Mouse (Mus musculus) T-cell, adult 2 months (primary cell): Measurements from ENCODE around the gene Oaf.
A peak's percentile ranks its signal among the peaks of the same experiment; 100 is the strongest.

ENCODE experiments used
- DNase-seq: peaks from one replicate; pipeline ENCODE4 v3.0.0; 2022; ENCODE audit warnings: low spot score

Gene Oaf

GRCm38 (mm10) chr9:43239712-43240593 lies at the start of gene Oaf:
Gene Oaf (minus strand): TSS chr9:43239911.
- no peak for DNase-seq

- DNase-seq, result no peak
Measured at GRCm38 (mm10) chr9:43286870-43287269, 47.2 kb upstream of the Oaf start.

GRCm38 (mm10) chr9:43285281-43285680 lies 45.6 kb upstream of the Oaf start:
- no peak for DNase-seq

DNA sequence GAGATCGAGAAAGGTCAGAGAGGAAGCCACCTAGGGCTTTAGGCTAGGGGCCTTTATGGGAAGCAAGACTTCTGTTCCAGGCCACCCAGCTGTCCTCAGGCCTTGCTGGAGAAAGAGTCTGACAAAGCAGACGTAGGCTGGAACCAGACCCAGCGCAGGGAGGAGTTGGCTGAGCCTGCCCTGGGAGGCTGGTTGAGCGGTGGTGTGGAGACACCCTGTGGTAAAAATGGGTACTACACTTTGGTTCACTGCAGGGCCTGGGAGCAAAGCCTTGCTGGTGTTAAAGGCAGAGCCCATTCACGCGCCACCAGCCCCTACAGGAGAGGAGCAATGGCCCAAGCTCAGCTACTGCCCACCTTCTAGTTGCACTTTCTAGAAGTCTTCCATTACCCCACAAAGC lies 44.6 kb upstream of the Oaf start:
- peak; percentile 17 for DNase-seq

DNA sequence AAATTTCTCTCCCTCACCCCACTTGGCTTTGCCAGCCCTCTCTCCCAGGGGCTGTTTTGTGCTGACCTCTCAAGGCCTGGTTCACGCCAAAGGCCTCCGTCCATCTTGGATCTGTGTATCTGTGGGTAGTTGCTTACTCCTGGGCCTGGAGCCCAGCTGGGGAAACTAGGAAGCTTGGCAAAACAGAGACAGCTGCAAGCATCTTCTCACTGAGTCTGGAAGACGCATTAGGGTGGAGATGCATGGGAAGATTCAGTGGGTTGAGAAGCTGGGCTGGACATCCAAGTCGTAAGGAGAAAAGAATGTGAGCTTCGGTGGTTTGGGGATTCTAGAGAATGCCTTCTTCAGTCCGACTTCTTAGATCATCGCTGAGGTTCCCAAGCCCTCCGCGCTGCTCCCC lies 34.0 kb upstream of the Oaf start:
- DNase-seq, result no peak

DNA sequence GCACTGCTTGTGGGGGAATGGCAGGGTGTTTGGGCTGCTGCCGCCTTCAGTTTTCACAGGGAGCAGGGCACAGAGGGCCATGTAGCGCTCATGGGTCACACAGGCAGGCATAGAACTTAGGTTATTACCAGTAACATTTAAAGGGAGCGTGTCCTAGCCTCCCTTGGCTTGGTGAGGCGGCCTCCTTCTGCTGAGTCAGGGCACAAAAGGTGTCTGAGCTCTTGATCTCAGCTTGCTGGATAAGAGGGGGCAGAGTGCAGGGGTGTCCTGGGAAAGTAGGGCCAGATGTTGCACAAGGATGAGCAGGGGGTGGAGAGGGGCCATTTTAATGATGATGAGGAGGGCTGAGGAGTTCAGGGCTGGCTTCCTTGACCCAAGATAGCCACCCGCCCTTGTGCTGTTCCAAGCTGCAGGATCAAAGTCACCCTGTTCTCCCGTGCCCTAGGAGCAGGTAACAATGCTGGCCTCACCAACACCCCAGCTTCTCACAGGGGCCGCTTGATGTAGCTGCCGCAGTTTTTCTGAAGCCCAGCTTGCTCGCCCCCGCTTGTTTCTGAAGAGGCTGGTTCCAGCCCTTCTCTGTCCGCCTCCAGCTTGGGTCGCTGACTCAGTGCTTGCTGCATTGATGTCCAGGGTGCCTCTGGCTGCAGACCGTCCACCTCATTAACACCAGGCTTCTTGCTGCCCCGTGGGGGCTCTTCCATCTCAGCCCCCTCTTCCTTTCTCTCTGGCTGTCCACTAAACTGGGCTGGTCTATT lies 32.2 kb upstream of the Oaf start:
- no peak for DNase-seq

DNA sequence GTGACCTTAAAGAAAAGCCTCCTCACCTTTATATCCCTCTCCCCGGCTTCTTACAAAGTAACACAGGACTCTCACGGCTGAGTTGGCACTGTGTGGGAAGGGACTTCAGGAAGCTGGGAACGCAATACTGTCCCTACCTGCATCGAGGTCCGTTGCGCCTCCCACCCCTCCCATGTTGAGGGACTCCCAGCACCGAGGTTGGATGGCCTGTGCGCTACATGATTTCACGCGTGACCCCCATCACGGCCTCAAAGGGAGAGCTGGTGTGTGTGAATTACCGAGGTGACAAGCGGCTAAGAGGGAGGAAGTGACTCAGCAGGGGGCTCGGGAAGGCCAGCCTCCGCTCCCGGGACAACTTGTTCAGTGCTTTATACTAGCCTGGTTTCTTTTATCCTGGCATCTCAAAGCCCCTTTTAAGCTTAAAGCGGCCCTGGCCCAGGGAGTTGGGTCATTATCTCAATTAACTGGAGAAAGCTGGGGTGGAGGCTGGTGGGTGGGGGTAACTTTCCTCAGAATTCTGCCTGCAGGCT lies 31.1 kb upstream of the Oaf start:
- no peak for DNase-seq

- DNase-seq, result no peak
Measured at GRCm38 (mm10) chr9:43269166-43269565, 29.5 kb upstream of the Oaf start.

DNA sequence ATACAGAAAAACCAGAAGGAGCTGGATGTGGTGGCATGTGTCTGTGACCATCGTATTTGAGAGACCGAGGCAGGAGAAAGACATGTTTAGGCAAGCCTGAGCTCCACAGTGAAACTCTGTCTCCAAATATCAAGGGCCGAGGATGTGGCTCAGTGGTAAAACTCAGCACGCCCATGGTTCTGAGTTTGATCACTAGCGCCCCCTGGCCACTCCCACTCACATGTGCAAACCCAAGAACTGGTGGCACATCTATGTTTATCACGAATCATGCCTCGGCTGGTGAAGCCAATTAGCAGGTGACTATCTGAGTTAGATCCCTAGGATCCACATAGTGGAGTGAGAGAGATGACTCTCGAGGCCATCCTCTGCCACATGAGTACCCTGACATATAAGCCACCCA lies 27.6 kb upstream of the Oaf start:
- no peak for DNase-seq

DNA sequence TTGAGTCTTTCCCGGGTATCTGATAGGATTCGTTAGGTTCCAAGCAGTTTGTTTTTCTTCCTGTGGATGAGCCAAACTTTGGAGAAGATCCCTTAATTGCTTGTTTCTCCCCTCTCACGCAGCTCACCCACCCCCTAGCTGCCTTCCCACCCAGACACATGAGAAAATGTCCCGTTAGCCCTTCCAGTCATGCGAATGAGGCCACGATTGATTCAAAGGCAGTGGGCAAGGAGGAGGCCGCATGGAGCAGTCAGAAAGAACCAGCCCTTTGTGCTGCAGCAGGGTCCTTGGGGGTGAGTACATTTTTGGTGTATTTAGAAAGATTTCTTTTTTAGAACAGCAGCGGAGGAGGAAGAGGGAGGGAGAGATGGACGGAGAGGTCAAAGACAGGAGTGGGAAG lies 25.5 kb upstream of the Oaf start:
- no peak for DNase-seq

DNA sequence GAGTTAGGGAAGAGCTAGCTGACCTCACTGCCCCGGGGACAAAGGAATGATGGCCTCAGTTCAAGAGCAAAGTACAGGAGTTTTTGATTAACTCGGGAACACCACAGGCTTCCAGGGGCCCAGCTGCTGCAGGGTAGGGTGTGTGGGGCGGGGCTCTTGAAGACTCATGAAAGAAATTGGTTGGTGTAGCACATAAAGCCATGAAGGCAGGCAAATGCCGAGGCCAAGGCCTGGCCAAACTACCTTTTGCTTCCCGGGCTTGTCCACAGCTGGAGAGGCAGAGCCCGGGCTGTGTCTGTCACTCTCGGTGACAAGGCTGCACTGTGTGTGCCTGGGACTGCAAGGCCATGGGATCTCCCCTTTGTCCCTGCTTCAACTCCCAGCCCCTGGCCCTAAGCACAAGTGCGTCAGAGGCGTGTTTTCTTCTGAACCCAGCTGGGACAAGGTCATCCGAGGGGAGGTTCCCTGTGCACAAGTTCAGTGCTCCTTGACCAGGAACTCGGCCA lies 24.3 kb upstream of the Oaf start:
- DNase-seq, result no peak

DNA sequence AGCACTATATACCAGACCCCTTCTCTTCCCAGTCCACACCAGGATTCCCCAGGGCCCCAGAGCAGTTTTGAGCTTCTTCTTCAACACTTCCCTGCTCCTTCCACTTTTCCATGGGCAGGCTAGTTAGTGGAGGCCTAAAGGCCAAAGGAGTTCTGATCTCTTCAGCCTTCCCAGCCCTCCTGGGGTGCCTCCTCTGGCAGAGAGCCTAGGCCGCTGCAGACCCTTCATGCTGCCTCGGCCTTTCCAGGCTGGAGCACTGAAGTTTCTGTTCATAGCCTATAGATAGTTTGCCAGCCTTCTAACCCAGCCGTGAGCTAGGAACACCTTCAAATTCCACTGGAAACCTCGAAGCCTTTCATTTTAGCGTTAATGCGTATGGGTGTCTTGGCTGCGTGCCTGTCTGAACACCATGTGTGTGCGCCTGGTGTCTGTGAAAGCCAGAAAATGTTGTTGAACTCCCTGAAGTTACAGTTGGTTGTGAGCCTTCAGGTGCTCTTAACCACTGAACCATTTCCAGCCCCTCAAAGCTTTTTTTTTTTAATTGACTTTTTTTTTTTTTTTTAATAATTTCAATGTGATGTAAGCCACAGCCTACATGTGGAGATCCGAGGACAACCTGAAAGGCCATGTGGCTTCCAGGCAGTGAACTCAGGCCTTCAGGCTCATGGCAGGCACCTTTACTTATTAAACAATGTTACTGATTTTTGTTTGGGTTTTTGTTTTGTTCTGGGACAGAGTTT lies 23.3 kb upstream of the Oaf start:
- DNase-seq, result no peak

DNA sequence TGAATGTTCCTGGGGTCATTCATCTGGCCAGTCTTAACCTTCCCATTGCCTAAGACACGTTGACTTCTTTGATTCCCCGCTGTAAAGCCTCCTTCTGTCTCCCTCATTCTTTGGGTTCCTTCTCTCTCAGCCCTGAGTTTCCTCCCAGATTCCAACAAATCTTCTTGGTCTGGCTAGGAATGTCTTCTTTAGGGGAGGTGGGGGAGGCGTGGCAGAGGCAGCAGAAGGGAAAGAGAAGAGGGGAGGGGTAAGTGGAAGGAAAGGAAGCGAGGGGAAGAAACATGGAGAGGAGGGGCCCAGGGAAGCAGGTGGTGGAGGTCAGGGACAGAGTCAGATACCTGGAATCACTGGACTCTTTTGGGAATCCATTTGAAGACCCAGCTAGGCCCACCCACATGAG lies 22.7 kb upstream of the Oaf start:
- DNase-seq, result no peak

GRCm38 (mm10) chr9:43261941-43262340 lies 22.2 kb upstream of the Oaf start:
- DNase-seq, result no peak

GRCm38 (mm10) chr9:43261124-43261907 lies 21.6 kb upstream of the Oaf start:
- DNase-seq, result no peak

- DNase-seq, result no peak
Measured at GRCm38 (mm10) chr9:43260661-43261060, 20.9 kb upstream of the Oaf start.

GRCm38 (mm10) chr9:43253271-43253681 lies 13.6 kb upstream of the Oaf start:
- DNase-seq, result no peak

GRCm38 (mm10) chr9:43252790-43253189 lies 13.1 kb upstream of the Oaf start:
- DNase-seq, result no peak

DNA sequence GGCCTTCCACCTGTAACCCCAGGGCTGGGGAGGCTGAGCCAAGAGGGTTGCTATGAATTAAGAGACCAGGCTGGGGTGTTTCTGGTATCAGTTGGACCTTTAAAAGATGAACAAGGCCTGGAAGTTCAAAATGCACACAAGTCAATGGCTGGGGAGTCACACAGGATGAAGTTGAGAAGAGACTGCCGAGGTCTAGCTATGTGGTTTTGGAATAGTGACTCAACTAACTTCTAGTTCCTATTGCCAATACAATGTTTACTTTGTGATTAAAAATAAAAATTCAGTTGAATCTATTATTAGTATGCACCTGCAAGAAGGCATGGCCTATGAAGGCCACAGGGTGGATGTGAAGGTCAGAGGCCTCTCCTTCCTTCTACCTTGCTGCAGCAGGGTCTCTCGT lies 12.1 kb upstream of the Oaf start:
- no peak for DNase-seq

DNA sequence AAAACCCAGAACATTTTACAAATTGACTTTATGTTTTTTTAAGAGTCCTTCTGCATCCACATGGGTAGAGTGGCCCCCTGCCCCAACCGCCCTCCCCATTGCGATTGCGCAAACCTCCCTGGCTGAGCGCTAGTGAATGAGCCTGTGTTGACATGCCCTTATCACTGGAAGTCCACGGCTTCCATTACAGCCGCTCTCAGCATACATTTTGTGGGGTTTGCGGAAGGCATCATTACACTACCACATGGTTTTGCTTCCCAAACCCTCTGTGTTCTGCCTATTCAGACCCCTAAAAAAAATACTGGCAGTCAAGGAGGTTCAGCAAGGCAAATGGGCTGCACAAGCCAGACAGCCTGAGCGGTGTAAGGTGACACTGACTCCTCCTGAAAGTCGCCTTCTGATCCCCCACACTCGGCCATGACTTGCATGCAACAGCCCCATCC lies 7.0 kb upstream of the Oaf start:
- DNase-seq, result no peak
